Mouse (Mus musculus) urinary bladder, postnatal 10 days (tissue): ENCODE results near the gene Nhej1.

ENCODE experiments used
- DNase-seq: peaks from one replicate; pipeline ENCODE4 v3.0.0; 2022; ENCODE audit warnings: low spot score

Nhej1 gene

DNA sequence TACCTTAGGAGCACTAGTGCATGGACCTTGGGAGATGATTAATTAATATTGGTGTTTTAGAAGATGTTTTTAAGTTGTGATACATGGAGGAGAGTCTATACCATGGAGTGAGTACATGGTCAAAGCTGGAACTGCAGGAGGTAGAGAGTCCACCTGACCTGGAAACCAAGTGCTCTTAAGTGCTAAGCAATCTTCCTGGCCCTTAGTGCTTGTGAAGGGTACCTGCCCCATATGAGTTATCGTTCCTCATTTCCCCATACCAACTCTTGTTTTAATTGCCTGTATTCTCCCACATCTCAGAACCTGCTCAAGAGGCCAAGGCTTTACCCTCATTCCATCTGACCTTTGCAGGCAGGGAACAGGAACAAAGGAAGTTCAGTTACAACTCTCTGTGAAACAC, 149.1 kb downstream of the Nhej1 start:
- no peak for DNase-seq

DNA sequence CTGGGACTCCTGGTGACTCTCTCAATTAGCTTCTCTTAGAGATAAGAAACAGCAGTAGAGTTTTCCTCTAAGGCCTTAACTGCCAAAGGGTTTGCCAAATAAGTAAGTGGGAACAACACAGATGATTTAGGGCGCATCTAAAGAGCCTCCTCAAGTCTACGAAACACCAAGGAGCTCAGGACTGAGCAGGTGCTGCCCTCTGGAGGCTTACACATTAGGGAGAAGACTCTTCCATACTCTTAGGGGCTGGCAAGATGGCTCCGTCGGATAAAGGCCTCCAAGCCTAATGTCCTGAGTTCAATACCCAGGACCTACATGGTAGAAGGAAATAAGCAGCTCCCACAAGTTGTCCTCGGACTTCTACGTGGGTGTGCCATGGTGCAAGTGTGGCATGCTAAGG, 151.4 kb downstream of the Nhej1 start:
- no peak for DNase-seq

DNA sequence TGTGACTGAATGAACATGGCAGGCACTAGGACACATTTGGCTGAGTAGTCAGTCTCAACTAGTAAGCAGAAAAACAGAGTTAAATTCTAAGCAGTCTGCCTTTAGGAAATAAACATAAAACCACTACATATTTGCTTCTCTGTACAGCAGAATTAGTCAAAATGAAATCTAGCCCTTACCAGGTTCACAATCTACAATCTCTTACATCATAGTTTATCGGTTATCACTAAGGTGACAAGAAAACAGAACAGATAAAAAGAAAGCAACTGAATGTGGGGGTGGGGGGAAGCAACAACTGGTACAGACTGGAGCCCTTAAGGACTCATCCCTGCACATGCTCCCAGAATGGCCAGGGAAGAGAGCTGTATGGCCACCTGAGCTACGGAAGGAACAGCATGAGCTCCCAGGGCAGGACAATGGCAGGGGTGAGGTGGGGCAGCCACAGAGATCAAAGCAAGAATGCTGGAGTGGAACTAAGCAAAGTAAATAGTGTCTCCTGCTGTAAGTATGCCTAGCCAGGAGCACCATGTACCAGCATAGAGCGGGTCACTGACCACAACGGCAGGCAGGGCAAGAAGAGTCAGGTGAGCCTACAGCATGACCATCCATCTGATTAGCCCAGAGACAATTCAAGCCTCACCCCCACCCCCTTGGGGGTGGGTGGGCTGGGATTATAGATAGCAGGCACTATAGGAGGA, 153.5 kb downstream of the Nhej1 start:
- DNase-seq, result no peak

DNA sequence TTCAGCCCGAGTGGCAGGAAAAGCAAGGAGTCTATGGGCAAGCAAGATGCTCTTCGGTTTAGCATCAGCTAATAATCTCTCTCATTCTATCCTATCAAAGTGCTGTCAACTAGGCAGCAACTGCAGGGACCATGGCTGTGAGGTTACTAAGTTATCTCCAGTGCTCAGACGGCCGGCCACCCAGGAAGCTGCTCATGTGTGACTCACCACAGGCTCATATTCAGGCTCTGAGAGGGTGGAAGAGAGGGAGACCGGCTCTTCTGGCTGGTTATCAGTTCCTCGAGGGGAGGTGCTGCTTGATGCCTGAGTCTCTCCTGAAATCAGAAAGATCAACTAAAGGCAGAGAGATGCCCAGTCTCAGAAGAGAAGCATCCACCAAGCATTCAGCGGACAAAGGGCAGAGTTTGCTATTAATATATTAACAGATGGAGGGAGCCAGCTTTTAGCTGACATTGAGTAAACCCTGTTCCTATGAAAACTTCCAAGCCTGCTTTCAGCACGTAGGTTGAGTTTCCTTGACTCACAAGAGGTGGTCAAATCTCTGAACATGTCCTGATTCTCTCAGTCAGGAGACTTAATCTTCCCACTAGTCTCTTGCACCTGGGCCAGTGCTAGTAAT, 156.9 kb downstream of the Nhej1 start:
- no peak for DNase-seq

DNA sequence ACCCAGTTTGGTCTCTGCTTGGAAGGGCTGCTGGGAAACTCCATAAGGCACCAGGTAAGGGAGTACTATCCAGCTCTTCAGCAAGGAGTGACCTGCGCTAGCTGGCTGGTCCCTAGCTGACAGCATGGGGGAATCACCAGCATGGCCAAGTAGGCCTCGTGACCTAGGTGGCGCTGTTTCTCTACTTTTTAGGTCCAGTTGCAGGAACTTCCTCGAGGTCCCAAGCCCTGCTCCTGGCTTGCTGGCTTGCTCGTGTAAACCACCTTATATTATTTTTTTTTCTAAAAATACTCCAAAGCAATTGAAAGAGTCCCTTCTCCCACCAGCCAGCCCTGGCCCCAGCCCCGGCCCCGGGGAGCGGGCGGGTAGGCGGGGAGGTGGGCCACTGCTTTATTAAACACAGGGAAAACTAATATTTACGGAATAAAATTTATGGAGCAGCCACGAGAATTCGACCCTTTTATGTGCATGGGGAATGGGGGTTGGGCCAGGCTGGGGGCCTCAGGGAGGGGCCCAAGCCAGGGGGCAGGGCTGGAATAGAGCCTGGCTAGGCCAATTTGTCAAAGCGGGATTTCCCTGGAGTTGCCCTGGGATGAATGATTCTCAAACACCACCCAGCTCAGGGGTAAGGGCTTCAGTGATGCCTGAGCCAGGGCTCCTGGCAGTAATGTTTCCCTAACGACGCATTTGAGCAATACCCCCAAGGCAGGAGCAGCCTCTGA, 160.3 kb downstream of the Nhej1 start:
- no peak for DNase-seq

DNA sequence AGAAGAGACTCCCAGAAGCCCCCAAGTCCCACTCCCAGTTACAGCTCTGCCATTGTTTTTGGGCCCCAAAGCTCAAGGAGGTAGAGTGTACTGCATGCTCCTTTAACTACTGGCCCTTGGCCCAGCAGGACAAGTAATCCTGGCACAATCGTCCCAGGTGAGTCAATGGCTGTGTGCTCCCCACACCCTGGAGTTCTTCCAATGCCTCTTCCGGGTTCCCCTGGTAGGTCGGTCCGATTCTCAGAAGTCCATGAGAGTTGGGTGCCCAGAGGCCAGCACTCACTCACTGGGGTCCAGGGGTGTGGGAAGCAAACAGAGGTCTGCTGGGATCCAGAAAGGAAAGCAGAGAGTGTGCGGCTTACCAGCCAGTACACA, 162.2 kb downstream of the Nhej1 start:
- no peak for DNase-seq

DNA sequence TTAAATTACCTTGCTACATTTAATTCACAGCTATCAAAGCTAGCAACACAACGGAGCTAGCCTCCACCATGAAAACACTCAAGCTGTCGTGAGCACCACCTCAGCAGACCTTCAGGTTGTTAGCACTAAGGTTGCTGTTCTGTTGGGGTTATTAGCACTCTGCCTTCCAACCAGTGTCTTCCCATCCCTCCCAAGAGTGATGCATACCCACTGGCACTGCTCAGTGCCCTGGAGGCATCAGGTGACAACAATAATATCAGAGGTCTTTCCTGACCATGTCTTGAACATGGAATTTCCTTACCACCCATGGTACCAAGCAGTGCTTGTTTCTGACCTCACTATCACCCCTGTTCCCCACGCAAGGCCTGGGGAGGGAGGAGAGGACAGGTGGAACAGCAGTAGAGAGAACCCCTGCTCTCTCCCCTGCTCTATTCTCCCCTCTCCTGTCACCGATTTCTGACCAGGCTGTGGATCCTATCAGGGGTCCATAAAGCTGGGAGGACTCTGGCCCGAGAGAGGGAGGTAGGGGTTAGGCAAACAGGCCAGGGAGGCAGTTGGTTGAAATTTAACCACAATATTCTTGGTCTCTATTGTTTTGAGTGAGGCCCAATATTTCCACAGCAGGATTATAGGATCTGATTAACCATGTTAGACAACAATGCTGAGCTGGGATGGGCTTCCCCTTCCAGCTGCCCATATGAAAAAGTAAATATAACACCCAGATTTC, 162.7 kb downstream of the Nhej1 start:
- DNase-seq, result no peak

DNA sequence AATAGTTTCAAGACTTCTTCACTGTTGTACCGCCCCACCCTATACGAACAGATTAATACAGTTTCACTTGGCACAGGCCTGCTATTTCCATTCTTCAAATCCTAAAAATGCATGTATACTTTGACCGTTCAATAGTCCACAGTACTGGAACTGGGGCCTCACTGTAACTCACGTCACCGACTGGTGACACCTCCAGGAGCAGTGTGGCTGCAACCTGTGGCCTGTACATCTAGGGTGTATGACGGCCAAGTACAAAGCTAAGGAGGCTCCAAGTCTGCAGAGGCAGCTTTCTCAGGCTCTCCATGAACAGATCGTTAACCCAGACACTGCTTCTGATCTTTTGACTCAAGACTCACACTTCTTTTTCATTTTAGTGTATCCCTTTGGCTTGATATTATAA, 163.3 kb downstream of the Nhej1 start:
- no peak for DNase-seq

DNA sequence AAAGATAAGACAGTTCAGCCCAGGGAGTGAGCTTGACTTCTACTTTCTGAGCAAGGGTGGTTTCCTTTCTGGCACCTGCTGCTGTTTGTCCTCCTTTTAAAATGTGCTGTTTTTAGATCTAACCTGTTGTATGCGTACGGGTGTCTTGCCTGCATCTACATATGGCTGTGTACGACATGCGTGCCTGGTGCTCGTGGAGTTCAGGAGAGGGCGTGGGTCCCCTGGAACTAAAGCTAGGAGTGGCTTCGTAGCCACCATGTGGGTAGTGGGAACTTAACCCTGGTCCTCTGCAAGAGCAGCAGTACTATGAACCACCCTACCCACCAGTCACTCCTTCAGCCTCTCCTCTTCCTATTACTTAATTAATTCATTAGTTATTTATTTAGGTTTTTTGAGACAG, 164.9 kb downstream of the Nhej1 start:
- no peak for DNase-seq

DNA sequence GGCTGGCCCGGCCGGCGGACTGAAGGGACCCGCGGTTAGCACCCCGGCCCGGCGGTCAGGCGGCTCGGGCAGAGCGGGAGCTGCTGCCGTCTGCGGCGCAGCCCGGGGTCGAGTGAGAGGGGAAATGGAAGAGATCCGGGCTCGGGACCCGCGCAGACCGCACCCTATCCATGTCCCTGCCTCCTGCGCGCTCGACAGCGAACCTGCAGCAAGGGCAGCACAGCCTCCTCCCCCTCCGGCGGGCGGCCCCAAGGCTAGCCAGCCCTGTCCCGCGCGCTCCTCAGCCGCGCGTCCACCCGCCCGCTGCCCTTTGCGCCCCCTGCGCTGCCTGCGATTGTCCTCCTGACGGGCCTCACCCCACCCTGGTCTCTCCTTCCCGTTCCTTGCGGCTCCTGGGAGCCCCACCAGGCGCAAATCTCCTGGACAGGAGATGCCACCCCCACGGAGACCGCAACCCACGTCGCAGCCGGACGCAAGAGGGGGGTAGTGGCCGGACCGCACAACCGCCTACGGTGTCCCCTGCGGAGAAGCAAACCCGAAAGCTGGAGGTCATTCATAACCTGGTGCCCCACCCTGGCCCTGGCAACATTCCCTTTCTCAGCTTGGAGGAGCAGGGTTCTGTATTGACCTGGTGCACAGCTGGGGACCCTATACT, 173.3 kb downstream of the Nhej1 start, which contains the start of gene Ihh:
TSS of gene Ihh (minus strand) at position 117 of the 655 bp plus-strand sequence.
- DNase-seq, result no peak

DNA sequence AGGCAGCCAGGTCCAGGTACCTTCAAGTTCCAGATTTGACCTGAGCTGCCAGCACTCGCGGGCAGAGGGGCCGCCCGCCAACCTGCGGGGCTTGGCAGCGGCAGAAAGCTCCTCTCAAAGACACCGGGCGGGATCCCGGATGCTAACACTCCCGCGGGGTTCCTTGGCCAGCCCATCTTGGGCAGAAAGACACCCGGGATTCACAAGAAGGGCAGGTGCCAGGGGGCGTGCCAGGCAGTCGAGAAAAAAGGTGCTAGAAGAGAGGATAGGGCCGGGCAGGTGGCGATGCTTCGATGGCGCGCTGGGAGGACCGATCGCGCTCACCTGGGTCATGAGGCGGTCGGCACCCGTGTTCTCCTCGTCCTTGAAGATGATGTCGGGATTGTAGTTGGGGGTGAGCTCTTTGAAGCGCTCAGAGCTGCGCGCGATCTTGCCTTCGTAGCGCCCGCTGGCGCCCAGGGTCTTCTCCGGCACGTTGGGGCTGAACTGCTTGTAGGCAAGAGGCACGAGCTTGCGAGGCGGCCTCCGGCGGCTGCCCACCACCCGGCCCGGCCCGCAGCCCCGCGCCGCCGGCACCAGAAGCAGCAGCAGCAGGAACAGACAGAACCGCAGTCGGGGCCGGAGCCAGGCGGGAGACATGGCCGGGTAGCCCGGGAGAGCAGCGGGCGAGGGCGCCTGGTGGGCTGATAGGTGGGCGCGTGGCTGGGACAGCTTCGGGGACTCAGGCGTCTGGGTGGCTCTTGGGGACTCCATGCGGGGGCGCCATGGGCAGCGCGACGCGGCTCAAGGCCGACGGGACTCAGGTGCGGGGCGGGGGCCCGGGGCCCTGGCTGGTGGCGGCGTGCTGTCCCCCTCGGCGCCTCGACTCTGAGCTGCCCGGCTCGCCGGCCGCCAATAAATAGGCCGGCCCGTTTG, 174.2 kb downstream of the Nhej1 start:
- no peak for DNase-seq

DNA sequence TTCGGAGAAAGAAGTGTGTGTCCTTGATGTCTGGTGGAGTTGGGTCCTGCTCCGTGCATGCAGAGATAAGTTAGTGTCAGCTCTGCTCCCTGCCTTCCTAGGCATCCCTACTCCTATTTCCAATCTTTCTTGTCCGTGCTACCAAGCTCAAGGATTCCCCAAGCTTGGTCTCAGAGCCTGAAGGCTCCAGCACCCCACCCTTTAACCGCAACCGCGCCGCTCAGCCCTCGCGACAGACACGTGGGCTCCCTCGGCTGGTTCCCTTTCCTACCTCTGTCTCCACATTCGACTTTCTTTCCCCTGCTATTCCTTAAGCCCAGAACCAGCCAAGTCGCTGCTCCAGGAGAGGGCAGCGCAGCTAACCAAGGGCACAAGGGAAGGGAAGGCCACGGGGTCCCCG, 174.9 kb downstream of the Nhej1 start:
- no peak for DNase-seq

DNA sequence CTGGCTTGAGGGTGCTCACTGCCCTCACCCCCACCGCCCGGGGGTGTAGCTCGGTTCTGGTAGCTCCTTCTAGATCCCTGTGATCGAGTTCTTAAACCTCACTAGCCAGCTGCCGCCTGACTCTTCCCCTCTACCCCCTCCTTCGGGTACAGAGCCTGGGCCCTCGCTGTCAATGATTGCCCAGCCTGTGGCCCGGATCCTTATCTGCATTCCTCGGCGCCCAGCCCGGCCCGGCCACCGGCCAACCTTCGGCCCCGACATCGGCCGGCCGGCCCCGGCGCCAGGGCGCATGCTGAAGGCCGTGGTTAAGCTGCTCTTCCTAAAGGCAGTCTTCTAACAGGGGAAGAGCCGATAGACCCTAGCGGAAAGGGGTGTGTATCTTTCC, 175.3 kb downstream of the Nhej1 start:
- no peak for DNase-seq

DNA sequence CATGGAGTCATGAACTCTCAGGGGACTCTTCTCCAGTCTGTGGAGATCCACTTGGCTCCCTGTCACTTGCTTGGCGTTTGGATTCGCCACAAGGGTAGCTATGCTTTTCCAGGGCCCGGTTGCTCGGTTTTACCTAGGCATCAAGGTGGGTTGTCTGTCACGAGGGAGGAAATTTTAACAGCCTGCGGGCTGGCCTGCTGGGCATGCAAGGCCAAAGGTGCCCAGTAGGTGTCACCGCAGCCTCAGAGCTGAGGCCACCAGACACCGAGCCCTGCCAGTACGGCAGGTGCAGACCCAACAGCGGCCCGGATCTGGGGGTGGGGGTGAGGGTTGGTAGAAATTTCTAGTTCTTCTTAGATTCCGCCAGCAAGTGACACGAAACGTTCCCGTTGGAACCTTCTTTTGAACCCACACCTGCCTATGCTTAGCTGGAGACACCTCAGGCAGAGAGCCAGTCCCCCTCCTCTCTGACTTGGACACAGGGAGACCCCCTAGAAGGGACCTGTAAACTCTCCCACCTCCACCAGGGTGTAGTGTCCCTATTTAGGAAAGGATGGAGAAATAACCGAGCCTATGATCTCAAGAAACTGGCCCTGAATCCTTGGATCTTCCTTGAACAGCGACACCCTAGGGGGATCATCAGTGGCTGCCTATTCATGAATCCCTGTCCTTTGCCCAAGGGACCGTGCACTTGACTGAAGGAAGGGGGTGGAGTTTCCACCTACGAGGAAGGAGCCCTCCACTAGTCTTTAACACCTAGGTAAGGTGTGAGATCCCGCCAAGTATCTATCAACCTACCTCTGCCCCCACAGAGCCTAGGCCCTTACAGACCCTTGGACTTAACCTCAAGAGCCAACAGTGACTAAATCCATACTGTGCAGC, 176.0 kb downstream of the Nhej1 start:
- no peak for DNase-seq

DNA sequence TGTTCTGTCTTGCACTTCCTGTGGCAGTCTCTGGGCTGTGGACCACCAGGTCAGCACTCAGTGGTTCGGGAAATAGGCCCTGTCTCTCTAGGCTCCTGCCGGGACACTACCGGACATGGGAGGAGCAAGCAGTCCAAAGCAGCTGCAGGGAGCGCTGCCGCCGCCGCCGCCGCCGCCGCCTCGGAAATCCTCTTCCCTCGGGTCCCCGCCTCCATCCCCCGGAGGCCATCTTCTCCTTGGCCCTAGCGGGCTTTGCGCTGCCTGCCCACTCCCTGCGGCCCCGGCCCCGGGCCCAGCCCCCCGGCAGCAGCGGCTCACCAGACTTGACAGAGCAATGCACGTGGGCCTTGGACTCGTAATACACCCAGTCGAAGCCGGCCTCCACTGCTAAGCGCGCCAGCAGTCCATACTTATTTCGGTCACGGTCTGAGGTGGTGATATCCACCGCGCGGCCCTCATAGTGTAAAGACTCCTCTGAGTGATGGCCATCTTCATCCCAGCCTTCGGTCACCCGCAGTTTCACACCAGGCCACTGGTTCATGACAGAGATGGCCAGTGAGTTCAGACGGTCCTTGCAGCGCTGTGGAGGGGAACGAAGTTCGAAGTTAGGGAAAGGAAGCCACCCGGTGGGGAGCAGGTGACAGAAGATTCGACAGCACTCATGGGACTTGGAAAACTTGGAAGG, 176.9 kb downstream of the Nhej1 start:
- DNase-seq, result no peak

DNA sequence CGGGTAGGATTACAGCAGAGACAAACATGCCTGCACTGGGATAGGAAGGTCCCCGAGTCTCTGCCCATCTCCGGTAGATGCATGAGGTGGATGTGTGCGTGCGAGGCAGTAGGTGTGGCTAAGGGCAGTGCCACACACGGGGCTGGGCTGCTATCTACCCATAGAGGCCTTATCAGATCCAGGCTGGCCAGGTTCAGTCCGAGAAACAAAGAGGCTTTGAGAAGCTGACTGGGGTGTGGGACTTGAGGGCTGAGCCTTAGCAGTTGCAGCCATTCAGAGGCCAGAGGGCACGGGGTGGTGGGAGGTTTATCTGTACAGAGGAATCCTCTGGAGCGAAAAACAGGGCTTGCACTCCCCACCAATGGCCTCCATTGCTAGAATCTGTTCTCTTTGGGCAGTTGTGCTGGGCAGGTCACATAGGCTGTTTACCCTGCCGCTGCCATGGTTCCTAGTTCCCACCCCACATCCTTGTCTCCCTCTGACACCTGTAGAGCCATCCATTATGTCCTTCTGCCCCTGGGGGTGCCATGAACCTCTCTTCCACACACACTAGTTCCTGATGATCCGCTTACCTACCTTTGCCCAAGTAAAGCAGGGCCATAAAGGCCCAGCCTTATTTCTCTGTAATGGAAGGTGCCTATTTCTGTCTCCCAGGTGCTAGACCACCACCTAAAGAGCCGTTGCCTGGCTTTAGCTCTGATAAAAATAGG, 183.2 kb downstream of the Nhej1 start:
- DNase-seq, result no peak

DNA sequence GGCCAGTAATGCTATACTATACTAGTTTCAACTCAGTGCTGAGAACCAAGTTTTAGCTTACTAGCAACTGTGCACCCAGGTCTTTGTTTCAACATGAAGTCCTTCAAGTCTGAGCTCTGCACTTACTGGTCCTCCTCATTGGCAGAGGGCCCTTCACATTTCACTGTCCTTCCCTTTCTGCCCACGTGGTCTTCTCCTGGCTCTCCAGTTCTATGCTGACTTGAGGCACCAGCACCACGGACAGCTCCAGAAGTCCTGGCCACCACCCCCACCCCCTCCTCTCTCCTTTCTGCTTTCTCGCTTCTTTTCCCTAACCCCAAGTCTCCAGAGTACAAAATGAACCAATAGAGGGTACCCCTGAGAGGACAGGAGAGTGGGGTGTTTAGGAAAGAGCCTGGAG, 185.2 kb downstream of the Nhej1 start:
- DNase-seq, result no peak

DNA sequence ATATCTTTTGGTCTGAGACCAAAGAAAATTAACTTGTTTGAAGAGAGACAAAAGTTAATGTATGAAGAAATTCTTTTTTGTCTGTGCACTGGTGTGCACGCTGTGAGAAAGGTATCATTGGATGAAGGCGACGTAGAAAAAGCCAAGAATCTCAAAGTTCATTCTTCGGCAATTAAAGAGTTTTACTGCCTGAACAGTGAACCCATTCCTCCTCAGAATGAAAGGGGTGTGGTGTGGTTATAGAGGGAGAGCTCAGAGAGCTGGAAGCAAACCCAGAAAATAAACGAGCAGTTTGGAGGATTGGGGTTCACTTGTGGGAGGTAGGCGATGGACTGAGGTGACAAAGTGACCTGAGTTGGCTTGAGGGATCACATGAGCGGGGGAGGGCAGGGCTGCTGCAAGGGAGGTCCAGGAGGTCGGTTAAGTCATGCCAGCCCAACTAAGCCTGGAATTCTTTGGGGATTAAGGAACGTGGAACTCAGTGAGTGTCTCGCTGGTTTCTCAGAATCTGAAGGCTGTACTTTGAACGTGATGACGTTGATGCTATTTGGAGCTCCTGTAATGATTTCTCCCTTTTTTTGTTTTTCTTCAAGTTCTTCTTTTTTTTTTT, 188.7 kb downstream of the Nhej1 start:
- DNase-seq, result no peak
